ENCODE assay signal across 10 mouse cellular contexts in the genomic region with DNA sequence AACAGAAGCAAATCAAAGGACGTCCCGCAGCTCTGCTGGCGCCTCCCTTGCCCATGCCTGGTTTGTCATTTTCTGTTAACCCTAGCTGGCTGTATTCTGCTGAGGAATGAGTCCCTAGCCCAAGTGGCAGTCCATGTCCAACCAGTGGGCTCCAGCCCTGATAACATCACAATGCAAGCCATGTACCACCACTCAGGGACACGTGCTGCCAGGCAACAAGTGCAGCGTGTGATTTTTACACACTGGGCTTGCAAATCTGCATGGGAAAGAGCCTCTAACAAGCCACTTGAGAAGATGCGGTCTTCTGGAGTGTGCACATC. TPM values are rescaled to one million over a fixed set of nuclear protein-coding genes. Genes with fewer than 3 reads are reported as not detected.
DNase-seq lines count a peak whose midpoint lies in the region; ATAC-seq and TF ChIP-seq lines count a peak whose summit lies in the region.
"Had no signal": no experiment of that assay in that cellular context is flagged by ENCODE, and none has a peak within 500 bp of the region (broad histone marks: within the 10 kb centered on the region; RNA-seq: fewer than 3 reads in every experiment).

No protein-coding gene starts in this region.

- H3K27me3 ChIP-seq in heart, postnatal 0 days (ENCODE audit: control insufficient read depth, insufficient read depth, low read length): no peaks in the 10 kb centered on the region
- 0 out of 2 replicates have a peak, but pooled peaks cover 7% of the 10 kb centered on the region for H3K27me3 ChIP-seq in forebrain, embryonic 10.5 days (ENCODE audit: poor library complexity, severe bottlenecking)
- no peaks in the 10 kb centered on the region for H3K27me3 ChIP-seq in midbrain, embryonic 11.5 days (ENCODE audit: control insufficient read depth, insufficient read depth, low read length)

- H3K4me1 ChIP-seq in heart, postnatal 0 days (ENCODE audit: control insufficient read depth, insufficient read depth): peaks cover 5% of the 10 kb centered on the region
- peaks cover 48% of the 10 kb centered on the region for H3K4me1 ChIP-seq in forebrain, embryonic 10.5 days
- H3K4me1 ChIP-seq in midbrain, embryonic 11.5 days (ENCODE audit: control insufficient read depth, insufficient read depth, low read length): peaks cover 34% of the 10 kb centered on the region

- no peak overlapping the region for H3K4me3 ChIP-seq in heart, postnatal 0 days (ENCODE audit: low read depth, low read length)
- H3K4me3 ChIP-seq in forebrain, embryonic 10.5 days: 0 out of 2 replicates have a peak overlapping the region, but pooled peaks have one; percentile 1
- no peak overlapping the region for H3K4me3 ChIP-seq in midbrain, embryonic 11.5 days (ENCODE audit: low read depth, low read length)

- peak overlapping the region; percentile 16 for H3K4me2 ChIP-seq in heart, postnatal 0 days (ENCODE audit: low read depth, low read length)
- peak overlapping the region; percentile 19; the same call in 1 of the 2 replicates for H3K4me2 ChIP-seq in midbrain, embryonic 11.5 days

- no peaks in the 10 kb centered on the region for H3K36me3 ChIP-seq in heart, postnatal 0 days (replicated peaks; ENCODE audit: control insufficient read depth, insufficient read depth, low read length)
- H3K36me3 ChIP-seq in forebrain, embryonic 10.5 days (replicated peaks): peaks cover 2% of the 10 kb centered on the region; the same call in 1 of the 2 replicates
- H3K36me3 ChIP-seq in midbrain, embryonic 11.5 days (ENCODE audit: control insufficient read depth, insufficient read depth, low read length): no peaks in the 10 kb centered on the region

- no peak for DNase-seq in heart, postnatal 0 days (ENCODE audit: low spot score)
- DNase-seq in heart, postnatal 4 days: no peak
- DNase-seq in brain, embryonic 18.5 days (ENCODE audit: low read depth, low spot score): peak; percentile 8
- DNase-seq in forebrain, embryonic 10.5 days (ENCODE audit: extremely low spot score, low spot score): peak; percentile 37
- peak; percentile 93 for DNase-seq in midbrain, embryonic 11.5 days (ENCODE audit: low spot score, missing footprints)
- DNase-seq in thymus, postnatal 36 days: no peak
- no peak for DNase-seq in spleen, postnatal 10 days (ENCODE audit: low spot score in 2 of 2)
- no peak for DNase-seq in right cerebral cortex, postnatal 4 days
- DNase-seq: gastrocnemius, postnatal 10 days had no signal

- no peak for ATAC-seq in heart, postnatal 0 days (ENCODE audit: insufficient read depth, low read depth)
- peak; percentile 89 for ATAC-seq in midbrain, embryonic 11.5 days (ENCODE audit: low FRiP score)
- ATAC-seq: lung, postnatal 0 days had no signal

- no peak for TF ChIP-seq CTCF in heart, postnatal 0 days (IDR thresholded peaks at IDR 0.05; ENCODE audit: low read depth)

- TF ChIP-seq EP300 in heart, postnatal 0 days (IDR thresholded peaks at IDR 0.05; ENCODE audit: low read depth): no peak

- no peaks in the 10 kb centered on the region for H3K9me3 ChIP-seq in heart, postnatal 0 days (replicated peaks; ENCODE audit: control insufficient read depth, low read length)
- no peaks in the 10 kb centered on the region for H3K9me3 ChIP-seq in forebrain, embryonic 10.5 days
- H3K9me3 ChIP-seq in midbrain, embryonic 11.5 days (ENCODE audit: control insufficient read depth, low read length): no peaks in the 10 kb centered on the region

- H3K27ac ChIP-seq in heart, postnatal 0 days (ENCODE audit: low read depth): no peak overlapping the region
- peak overlapping the region; percentile 78 for H3K27ac ChIP-seq in forebrain, embryonic 10.5 days
- peak overlapping the region; percentile 49 for H3K27ac ChIP-seq in midbrain, embryonic 11.5 days (ENCODE audit: low read depth, low read length)

- no peak overlapping the region for H3K9ac ChIP-seq in heart, postnatal 0 days (replicated peaks; ENCODE audit: low read depth, low read length)
- peak overlapping the region; percentile 37; the same call in 1 of the 2 replicates for H3K9ac ChIP-seq in midbrain, embryonic 11.5 days (ENCODE audit: low read length)

- 28% methylated on average over 6 of the region's 6 CpGs for WGBS in heart, postnatal 0 days
- 38% methylated on average over 6 of the region's 6 CpGs for WGBS in forebrain, embryonic 10.5 days
- WGBS in midbrain, embryonic 11.5 days: 16% methylated on average over 6 of the region's 6 CpGs

RNA-seq across cellular contexts. Expression of a gene that starts 13.9 kb away (rescaled TPM):
- total RNA-seq in heart, postnatal 0 days (2014; rRNA removed; ENCODE audit: low replicate concordance): 24.5 and 32.0 TPM in 2 replicates
- polyA plus RNA-seq in heart, postnatal 0 days (2015; fragmentation: Nextera tagmentation; extraction: Ambion mirVana): 24.6 and 27.8 TPM in 2 replicates
- 10 to 100 TPM; 13.5 to 13.7 TPM for total RNA-seq in heart, postnatal 4 days (2021)
- polyA plus RNA-seq in forebrain, embryonic 10.5 days (2016; fragmentation: Nextera tagmentation; extraction: Ambion mirVana): 95.7 and 100 TPM in 2 replicates
- 98.0 and 98.6 TPM in 2 replicates for polyA plus RNA-seq in midbrain, embryonic 11.5 days (2014; fragmentation: Nextera tagmentation; extraction: Ambion mirVana)

RNA-seq across cellular contexts. Expression of a gene that starts 26.8 kb away (rescaled TPM):
- 12.2 and 22.3 TPM in 2 replicates for total RNA-seq in heart, postnatal 0 days (2014; rRNA removed; ENCODE audit: low replicate concordance)
- polyA plus RNA-seq in heart, postnatal 0 days (2015; fragmentation: Nextera tagmentation; extraction: Ambion mirVana): 2.7 and 2.8 TPM in 2 replicates
- total RNA-seq in heart, postnatal 4 days (2021): 10 to 100 TPM; 12.9 to 13.2 TPM
- 10.6 and 11.3 TPM in 2 replicates for polyA plus RNA-seq in forebrain, embryonic 10.5 days (2016; fragmentation: Nextera tagmentation; extraction: Ambion mirVana)
- 5.3 and 6.1 TPM in 2 replicates for polyA plus RNA-seq in midbrain, embryonic 11.5 days (2014; fragmentation: Nextera tagmentation; extraction: Ambion mirVana)

Comparison
In these comparisons a context has a peak if more than half of its experiments do, and no peak if none do; other contexts are left out.
1. DNase-seq: peak in brain, embryonic 18.5 days (single experiment), forebrain, embryonic 10.5 days (single experiment) and midbrain, embryonic 11.5 days (single experiment); none in heart, postnatal 0 days (single experiment), heart, postnatal 4 days (single experiment), thymus, postnatal 36 days (0 of 2), spleen, postnatal 10 days (0 of 2) and right cerebral cortex, postnatal 4 days (single experiment).